Mouse (Mus musculus): ENCODE data around the gene Cdk9.

The Cdk9 gene

DNA sequence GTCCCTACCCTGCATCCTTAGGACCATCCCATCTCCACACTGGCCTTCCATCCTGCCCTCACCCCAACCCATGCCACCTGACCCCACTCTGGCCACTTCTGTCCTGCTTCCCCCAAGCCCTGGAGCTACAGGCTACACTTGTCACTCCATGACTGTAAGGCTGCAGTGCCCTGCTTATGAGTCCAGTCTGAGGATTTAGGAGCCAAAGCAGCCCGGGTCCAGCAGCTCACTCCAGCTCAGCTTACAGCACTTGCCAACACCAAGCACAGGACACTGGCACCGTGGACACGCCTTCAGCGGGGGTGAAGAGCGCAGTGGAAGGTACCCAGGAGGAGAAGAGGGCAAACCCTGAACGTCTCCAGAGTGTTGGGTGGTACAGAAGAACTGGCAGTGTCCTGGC is 5.9 kb downstream of the Cdk9 start:
- DNase-seq (ENCODE audit: low spot score) = no peak

- DNase-seq (ENCODE audit: low spot score) = no peak
These were observed 7.9 kb downstream of the Cdk9 start for GRCm38 (mm10) chr2:32705018-32705417.

GRCm38 (mm10) chr2:32704021-32704421 is 8.9 kb downstream of the Cdk9 start, which contains the start of gene Fpgs:
Gene Fpgs, minus strand, starts transcription at chr2:32704145.
- no peak for DNase-seq (ENCODE audit: low spot score)

DNA sequence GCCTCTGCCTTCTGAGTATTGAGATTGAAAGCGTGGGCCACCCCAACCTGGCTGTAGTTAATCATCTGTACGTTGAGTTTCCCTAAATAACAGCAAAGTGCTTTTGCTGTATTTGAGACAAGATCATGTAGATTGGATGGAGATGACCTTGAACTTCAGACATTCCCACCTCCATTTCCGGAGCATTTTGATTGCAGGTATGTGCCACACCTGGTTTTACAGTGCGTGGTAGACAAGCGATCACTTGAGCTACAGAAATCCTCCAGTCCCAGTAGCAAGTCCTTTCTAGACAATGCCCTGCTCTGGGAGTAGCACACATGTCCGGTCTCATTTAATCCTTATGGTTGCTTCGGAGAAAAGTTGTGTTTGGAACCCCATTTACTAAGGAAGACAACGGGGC is 9.8 kb downstream of the Cdk9 start:
- DNase-seq (ENCODE audit: low spot score) = no peak

GRCm38 (mm10) chr2:32700966-32701743 is 11.7 kb downstream of the Cdk9 start:
- DNase-seq (ENCODE audit: low spot score) = no peak

- no peak for DNase-seq (ENCODE audit: low spot score)
These were observed 13.2 kb downstream of the Cdk9 start for GRCm38 (mm10) chr2:32699680-32700079.

DNA sequence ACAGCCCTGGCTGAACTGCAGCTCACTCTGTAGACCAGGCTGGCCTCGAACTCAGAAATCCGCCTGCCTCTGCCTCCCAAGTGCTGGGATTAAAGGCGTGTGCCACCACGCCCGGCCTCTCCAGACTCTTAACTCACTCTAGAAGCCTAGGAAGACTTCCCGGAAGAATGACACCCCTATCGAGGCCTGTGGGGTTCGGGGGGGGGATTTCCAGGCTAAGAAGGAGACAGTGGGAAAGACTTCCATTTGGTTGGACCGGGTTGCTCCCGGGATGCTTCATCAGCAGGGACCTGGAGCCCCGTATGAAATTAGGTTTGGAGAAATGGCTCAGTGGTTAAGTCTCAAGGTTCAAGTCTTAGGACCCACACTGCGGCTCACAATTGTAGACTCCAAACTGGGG is 18.2 kb downstream of the Cdk9 start:
- DNase-seq (ENCODE audit: low spot score) = no peak

GRCm38 (mm10) chr2:32693823-32694411 is 19.0 kb downstream of the Cdk9 start:
- DNase-seq (ENCODE audit: low spot score) = peak; percentile 93

- DNase-seq (ENCODE audit: low spot score) = no peak
These were observed 19.6 kb downstream of the Cdk9 start for GRCm38 (mm10) chr2:32693282-32693681.

DNA sequence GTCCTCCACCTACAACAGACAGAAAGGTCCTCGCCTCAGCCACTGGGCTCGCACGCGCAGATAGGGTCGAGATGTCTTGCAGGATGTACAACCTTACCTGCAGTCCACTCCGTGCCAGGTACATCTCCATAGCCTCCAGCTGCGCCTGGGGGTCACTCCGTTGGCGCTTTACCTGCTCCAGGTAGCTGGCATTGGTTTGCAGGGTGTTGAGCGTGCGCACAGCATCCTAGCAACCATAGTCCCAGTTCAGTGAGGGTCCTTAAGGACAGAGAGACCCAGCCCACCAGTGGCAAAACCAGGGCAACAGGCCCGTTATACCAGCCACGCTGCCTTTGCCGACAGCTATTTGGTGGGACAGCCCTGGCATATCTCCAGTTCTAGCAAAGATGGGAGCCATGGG is 20.4 kb downstream of the Cdk9 start:
- no peak for DNase-seq (ENCODE audit: low spot score)

DNA sequence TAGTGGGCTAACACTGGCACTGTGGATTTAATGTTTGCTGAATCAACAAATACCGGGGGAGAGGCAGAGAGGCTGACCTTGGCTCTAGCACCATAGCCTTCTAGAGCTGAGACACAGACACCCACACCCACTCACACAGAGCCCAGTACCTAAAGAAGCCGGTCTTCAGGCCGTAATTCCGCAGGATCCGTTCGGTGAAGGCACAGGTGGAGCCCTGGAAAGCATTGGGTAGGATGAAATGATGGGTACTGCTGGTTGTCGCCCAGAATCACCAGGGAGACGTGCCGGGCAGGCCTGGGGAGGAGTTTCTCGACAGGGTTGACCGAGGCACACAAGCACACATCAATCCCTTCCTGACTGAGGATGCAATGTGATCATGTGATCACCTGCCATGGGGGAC is 21.8 kb downstream of the Cdk9 start:
- DNase-seq (ENCODE audit: low spot score) = no peak

DNA sequence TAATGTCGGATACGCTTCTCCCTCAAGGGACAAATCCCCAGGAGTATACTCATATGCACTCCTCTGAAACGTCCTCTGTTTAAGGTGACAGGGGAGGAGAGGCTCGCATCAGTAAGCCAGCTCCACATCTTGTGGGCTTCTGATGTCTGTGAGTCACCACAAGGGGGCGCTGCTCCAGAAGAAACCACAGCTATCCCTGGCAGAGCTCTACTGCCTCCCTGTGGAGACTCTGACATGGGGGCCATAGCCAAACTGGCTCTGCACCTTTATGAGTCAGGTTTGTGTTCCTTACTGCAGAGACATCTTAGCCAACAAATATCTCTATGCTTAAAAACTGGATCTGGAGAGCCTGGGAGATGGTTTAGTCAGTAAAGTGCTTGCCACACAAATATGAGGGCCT is 23.5 kb downstream of the Cdk9 start:
- DNase-seq (ENCODE audit: low spot score) = peak; percentile 71

DNA sequence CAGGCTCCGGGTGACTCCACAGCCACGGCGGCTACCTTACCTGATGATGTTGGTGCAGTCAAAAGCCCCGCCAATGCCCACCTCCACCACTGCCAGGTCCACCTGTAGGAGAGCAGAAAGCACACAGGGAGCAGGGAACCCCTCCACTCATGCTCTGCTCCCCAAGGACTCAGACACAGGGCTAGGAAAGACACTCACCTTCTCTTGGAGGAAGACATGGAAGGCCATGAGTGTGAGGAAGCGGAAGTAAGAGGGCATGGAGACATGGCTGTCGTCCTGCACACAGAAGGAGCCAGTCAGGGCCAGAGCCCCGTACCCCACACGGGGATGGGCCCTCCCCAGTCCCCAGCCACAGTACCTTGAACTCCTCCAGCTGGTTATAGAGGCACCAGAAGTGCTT is 25.3 kb downstream of the Cdk9 start:
- no peak for DNase-seq (ENCODE audit: low spot score)

- DNase-seq (ENCODE audit: low spot score) = no peak
These were observed 26.2 kb downstream of the Cdk9 start for GRCm38 (mm10) chr2:32686640-32687039.

DNA sequence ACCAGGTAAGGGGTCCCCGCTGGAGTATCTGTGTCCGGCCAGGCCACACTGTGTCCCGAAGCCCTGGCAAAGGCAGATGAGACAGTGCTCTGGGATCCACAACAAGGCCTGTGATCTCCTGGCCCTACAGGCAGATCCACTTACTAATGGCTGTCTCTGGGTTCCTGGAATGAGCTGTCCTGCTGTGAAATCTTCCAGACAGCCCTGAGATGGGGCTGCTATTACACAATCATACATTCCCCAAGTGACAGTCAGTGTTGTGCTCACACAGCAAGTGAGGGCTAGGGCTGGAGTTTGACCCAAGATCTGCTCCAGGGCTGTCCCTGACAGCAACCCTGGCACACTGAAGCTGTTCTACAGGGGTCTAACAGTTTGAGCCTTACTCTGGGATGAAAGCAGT is 27.1 kb downstream of the Cdk9 start:
- DNase-seq (ENCODE audit: low spot score) = no peak

DNA sequence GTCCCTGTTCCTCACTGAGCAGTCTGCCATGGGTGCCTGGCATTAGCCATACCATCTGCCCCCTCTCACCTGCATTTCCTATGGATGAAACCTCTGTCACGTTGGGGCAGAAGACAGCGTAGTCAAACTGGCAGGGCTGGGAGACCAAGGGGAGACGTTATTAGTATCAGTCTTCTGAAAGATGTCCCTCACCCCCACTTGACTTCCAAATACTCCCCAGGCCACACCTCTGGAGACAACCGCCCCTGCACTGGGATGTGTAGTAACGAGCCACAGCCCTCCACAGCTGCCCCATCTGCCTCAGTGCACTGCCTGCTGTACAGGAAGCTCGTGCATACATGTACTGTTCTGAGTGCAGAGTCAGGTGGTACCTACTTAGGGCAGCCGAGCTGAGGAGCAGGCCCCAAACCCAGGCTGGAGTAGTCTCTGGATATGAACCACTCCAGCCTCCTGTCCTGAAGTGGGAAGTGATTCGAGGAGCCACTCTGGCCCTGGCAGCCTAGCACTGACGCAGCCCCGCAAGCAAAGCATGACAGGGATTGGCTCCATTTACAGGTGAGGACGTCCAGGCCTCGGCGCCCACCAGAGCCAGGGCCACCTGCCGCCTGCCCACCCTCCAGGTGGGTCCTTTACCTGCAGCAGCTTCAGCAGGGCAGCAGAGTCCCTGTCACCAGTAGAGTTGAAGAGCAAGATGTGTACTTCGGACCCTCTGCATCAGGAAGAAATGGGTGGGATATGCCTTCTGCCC is 28.0 kb downstream of the Cdk9 start:
- DNase-seq (ENCODE audit: low spot score) = no peak

DNA sequence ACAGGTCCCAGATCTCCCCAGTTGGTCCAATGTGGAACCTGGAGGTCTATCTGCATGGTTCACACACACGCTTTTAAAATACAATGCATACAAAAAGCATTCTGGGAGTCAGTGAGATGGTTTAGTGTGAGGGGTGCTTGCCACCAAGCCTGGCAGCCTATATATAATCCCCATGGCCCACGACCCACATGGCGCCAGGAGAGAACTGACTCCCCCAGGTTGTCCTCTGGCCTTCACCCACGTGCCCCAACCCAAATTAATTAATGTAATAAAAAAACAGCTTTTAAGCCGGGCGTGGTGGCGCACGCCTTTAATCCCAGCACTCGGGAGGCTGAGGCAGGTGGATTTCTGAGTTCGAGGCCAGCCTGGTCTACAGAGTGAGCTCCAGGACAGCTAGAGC is 29.2 kb downstream of the Cdk9 start:
- no peak for DNase-seq (ENCODE audit: low spot score)

GRCm38 (mm10) chr2:32682721-32683417 is 30.0 kb downstream of the Cdk9 start:
- no peak for DNase-seq (ENCODE audit: low spot score)

DNA sequence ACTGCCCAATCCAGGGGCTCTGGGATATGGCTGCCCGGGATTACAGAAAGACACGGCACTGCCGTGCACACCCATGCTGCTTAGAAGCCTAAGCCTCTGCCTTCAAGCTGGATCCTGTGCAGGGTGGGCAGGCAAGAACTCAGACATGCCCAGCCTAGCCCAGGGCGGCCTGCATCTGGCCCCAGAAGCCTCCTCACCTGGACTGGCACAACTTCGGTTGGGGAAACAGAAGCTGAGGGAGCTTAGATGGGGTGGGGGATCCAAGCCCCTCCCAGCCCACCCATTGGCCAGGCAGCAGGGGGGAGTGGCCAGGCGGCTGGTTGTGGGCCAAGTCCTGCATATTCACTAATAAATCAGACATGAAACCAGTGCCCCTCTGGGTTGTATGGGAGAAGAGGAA is 31.1 kb downstream of the Cdk9 start:
- DNase-seq (ENCODE audit: low spot score) = no peak

- DNase-seq (ENCODE audit: low spot score) = no peak
These were observed 31.8 kb downstream of the Cdk9 start for GRCm38 (mm10) chr2:32680961-32681650.

GRCm38 (mm10) chr2:32680051-32680451 is 32.8 kb downstream of the Cdk9 start:
- peak; percentile 33 for DNase-seq (ENCODE audit: low spot score)

DNA sequence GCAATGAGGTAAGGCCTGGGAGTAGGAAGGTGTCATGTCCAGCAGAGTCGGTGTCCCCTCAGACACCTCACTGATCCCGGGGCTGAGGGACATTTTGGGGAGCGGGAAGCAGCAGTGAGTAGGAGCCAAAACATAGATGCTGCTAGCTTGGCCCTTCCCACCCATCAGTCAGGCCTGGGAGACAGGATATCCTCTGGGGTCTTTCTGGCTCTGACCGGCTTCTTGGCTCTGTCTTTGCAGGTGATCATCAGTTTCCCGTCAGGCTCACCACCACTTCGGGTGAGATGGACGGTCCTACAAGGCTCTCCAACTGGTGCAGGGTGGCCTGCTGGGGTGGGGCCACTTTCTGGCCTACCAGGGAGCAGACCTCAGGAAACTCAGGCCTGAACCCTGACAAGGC is 35.2 kb downstream of the Cdk9 start:
- no peak for DNase-seq (ENCODE audit: low spot score)

Data from ovary, adult 18-20 months (tissue).